Mouse (Mus musculus) hindbrain, postnatal 0 days (tissue): ENCODE data around the gene Pet100. TPM values are rescaled to one million over a fixed set of nuclear protein-coding genes. Genes with fewer than 3 reads are reported as not detected.

Experiments
- ATAC-seq: fragments of 200-750 bp; cut with Nextera tagmentation; 2 replicates; pipeline ENCODE4 v1.8.0; 2017; ENCODE audit warnings: mild to moderate bottlenecking, moderate TSS enrichment, moderate library complexity
- DNase-seq: peaks from one replicate; pipeline ENCODE4 v3.0.0-alpha.2; 2015; ENCODE audit warnings: low spot score
- H3K27ac ChIP-seq: fragments of 300-500 bp; sonication (generic); 2 replicates; pipeline ENCODE4 v1.5.1; 2014; ENCODE audit warnings: mild to moderate bottlenecking
- H3K27me3 ChIP-seq: fragments of 300-500 bp; sonication (generic); 2 replicates; pipeline ENCODE4 v1.6.1; 2014; ENCODE audit warnings: low read length, mixed read lengths; ENCODE audit not compliant: insufficient read depth
- H3K36me3 ChIP-seq: fragments of 300-500 bp; sonication (generic); 2 replicates; pipeline ENCODE4 v1.6.1; 2014; ENCODE audit warnings: low read length, mixed read lengths; ENCODE audit not compliant: insufficient read depth
- H3K4me1 ChIP-seq: fragments of 300-500 bp; sonication (generic); 2 replicates; pipeline ENCODE4 v1.6.1; 2014; ENCODE audit warnings: antibody characterized with exemption, low read length, mixed read lengths; ENCODE audit not compliant: insufficient read depth
- H3K4me2 ChIP-seq: fragments of 300-500 bp; sonication (generic); 2 replicates; pipeline ENCODE4 v1.6.1; 2014; ENCODE audit warnings: low read depth, mild to moderate bottlenecking, low read length, moderate library complexity, mixed read lengths
- H3K4me3 ChIP-seq: fragments of 300-500 bp; sonication (generic); 2 replicates; pipeline ENCODE4 v1.5.1; 2014; ENCODE audit warnings: low read length
- H3K9ac ChIP-seq: fragments of 300-500 bp; sonication (generic); replicated peaks from 2 replicates; pipeline ENCODE4 v1.6.1; 2014; ENCODE audit warnings: mild to moderate bottlenecking, low read length, moderate library complexity, mixed read lengths
- H3K9me3 ChIP-seq: fragments of 300-500 bp; sonication (generic); 2 replicates; pipeline ENCODE4 v1.6.1; 2016; ENCODE audit warnings: low read length, mixed read lengths
- CTCF ChIP-seq: IDR thresholded peaks from 2 replicates; pipeline ENCODE4 v1.5.1; 2016; ENCODE audit warnings: antibody characterized with exemption, control low read depth, low read depth
- WGBS: fragments of 180-500 bp; shearing (Covaris S2); extraction: QIAGEN DNeasy Blood & Tissue Kit; methylation state at CpG from one replicate; pipeline ENCODE4 v1.1.7; 2014; 5-methylcytosine and 5-hydroxymethylcytosine counted together
- polyA plus RNA-seq: library from polyadenylated mRNA; unstranded; fragments of >200 nt; fragmentation: Nextera tagmentation; extraction: Ambion mirVana; gene quantifications from 2 replicates; pipeline ENCODE4 v1.2.1, GENCODE M21; 2015
- total RNA-seq: library from RNA; depleted of rRNA; stranded (reverse); fragments of >200 nt; gene quantifications from 2 replicates; pipeline ENCODE4 v1.2.3, GENCODE M21; 2014

The Pet100 gene
- total and polyA plus RNA-seq, 2 experiments from 2014 or later = 16.5 to 91.3 TPM

DNA sequence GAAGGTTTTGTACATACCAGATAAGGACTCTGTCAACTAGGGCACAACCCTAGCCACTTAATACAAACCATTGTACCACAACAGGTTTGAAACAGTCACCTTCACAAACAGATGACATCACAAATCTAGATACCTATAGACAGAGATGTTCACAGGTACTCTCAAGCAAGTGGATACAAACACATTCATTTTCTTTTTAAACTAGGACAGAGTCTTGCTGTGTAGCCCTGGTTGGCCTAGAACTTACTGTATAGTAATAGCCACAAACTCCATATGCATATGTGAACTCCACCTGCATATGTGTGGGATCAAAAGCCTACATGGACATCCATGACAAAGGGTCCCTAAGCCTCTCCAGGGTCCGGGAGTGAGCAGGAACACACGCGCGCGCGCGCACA, 34.4 kb upstream of the Pet100 start, which contains the start of gene Camsap3:
Gene Camsap3 (plus strand): TSS at position 301 of the 398 bp plus-strand sequence.
- peak within 1 kb of the TSS; percentile 76 for H3K4me3 ChIP-seq
- 6% methylated on average over 7 of the region's 7 CpGs for whole genome bisulfite sequencing
- H3K36me3 ChIP-seq = no peaks in the 10 kb centered on the region
- H3K27me3 ChIP-seq = no peaks in the 10 kb centered on the region
- H3K9ac ChIP-seq = peak within 1 kb of the TSS; percentile 93
- H3K27ac ChIP-seq = peak within 1 kb of the TSS; percentile 87
- ATAC-seq (no peak; the same call in 1 of the 2 replicates), DNase-seq (no peak)
- TF ChIP-seq CTCF = no peak
- H3K9me3 ChIP-seq = no peaks in the 10 kb centered on the region
- no peaks in the 10 kb centered on the region for H3K4me1 ChIP-seq
- H3K4me2 ChIP-seq = peak within 1 kb of the TSS; percentile 73

DNA sequence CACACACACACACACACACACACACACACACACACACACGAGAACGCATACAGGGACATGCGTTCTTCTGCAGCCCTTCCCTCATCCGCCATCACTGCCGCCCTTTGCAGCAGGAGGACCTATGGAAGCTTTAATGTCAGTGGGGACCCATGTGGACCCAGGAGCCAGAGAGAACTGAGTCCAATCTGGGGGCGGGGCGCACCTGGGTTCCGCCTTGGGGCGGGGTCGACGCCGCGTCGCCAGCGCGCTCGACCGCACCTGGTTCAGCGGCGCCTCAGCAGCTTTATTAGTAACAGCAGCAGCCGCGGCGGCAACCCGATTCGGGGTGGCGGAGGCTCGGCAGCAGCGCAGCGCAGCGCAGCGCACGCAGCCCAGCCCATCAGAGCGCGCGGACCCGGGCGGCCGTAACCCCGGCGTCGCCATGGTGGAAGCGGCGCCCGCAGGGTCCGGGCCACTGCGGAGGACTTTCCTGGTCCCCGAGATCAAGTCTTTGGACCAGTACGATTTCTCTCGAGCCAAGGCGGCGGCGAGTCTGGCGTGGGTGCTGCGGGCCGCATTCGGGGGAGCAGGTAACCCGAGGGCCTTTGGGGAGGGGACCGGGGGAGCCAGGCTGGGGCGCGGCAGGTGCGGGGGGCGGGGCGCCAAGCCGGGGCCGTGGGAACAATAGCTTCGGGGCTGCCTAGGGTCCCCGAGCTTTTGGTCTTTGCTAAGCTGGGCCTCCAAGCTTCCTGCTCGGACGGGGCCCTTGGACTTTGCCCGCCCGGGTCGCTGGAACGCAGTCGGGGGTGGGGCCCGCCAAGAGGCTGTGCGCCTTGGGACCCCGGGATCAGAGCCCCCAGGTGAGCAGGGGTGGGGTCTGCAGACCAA, 33.7 kb upstream of the Pet100 start:
- H3K4me1 ChIP-seq = no peaks in the 10 kb centered on the region
- H3K4me3 ChIP-seq = peak overlapping the region; percentile 76
- no peaks in the 10 kb centered on the region for H3K9me3 ChIP-seq
- WGBS = 1% methylated on average over 67 of the region's 77 CpGs
- H3K9ac ChIP-seq = peak overlapping the region; percentile 93
- no peaks in the 10 kb centered on the region for H3K36me3 ChIP-seq
- no peaks in the 10 kb centered on the region for H3K27me3 ChIP-seq
- ATAC-seq (peak; percentile 84), DNase-seq (peak; percentile 89)
- no peak; the same call in 1 of the 2 replicates for TF ChIP-seq CTCF
- peak overlapping the region; percentile 87 for H3K27ac ChIP-seq
- H3K4me2 ChIP-seq = peak overlapping the region; percentile 73

DNA sequence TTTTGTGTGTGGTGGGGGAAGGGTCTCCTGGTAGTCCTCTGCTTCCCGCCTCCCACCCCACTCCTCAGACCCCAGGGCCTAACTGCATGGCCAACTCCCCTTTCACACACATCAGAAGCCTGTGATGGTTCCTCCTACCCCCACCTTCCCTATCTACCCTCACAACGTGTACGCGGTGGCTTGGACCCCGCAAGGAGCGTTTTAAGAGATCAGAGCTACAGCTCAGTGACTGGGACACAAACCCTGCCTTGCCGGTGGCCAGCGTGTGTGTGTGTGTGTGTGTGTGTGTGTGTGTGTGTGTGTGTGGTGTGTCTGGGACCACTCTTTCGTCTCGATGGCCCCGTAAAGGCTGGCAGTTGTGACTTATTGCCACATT, 33.1 kb upstream of the Pet100 start:
- peak; percentile 46 for DNase-seq
- Histone ChIP-seq H3K36me3 (no peaks in the 10 kb centered on the region), H3K27ac (peak overlapping the region; percentile 87), H3K4me3 (peak overlapping the region; percentile 76), H3K4me1 (no peaks in the 10 kb centered on the region), H3K9ac (peak overlapping the region; percentile 93), H3K9me3 (no peaks in the 10 kb centered on the region), H3K4me2 (peak overlapping the region; percentile 73), H3K27me3 (no peaks in the 10 kb centered on the region)
- WGBS = 3% methylated on average over 11 of the region's 11 CpGs
- ATAC-seq = peak; percentile 65
- TF ChIP-seq CTCF = no peak

DNA sequence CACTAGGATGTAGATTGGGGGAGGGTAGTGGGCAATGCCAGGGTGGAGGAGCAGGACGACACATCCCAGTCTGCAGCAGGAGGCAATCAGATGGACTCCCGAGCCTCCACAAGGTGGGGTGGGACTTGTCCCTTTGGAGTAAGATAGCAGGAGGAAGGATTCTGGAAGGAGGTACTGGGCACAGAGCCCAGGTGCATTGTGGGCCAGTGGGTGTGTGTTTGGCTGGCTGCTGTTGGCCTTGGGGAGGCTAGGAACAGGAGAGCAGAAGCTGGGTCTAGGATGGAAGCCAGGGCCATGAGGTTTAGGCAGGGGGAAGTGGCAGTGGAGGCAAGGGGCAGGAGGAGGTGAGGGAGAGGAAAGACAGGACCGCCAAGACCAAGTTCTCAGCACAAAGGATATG, 27.9 kb upstream of the Pet100 start:
- DNase-seq = no peak
- H3K4me2 ChIP-seq = no peak overlapping the region
- no peaks in the 10 kb centered on the region for H3K9me3 ChIP-seq
- H3K27ac ChIP-seq = no peak overlapping the region
- no peak overlapping the region for H3K4me3 ChIP-seq
- H3K9ac ChIP-seq = no peak overlapping the region
- 48% methylated on average over 3 of the region's 3 CpGs for WGBS
- no peaks in the 10 kb centered on the region for H3K27me3 ChIP-seq
- no peaks in the 10 kb centered on the region for H3K4me1 ChIP-seq
- ATAC-seq = no peak
- peaks cover 4% of the 10 kb centered on the region; the same call in 1 of the 2 replicates for H3K36me3 ChIP-seq
- TF ChIP-seq CTCF = no peak

DNA sequence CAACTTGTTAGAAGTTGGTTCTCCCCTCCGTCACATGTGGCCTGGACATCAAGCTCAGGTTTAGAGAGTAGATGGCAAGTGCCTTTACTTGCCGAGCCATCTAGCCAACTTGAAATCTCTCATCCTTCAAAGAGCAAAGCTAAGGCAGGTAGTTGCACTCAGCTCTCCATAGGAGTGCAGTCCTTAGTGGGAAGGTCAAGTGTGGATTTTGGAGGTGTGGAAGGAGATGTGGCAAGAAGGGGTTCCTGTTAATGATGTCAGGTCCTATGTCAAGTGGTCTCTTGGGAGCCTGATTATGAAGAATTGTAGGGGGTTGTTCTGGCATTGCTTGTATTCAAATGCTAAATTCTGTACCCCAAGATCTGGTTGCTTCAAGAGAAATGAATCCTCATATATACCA, 26.9 kb upstream of the Pet100 start:
- Histone ChIP-seq H3K27me3 (no peaks in the 10 kb centered on the region), H3K36me3 (peaks cover 13% of the 10 kb centered on the region; the same call in 1 of the 2 replicates), H3K9ac (no peak overlapping the region), H3K4me3 (no peak overlapping the region), H3K4me1 (no peaks in the 10 kb centered on the region), H3K27ac (no peak overlapping the region), H3K9me3 (no peaks in the 10 kb centered on the region), H3K4me2 (no peak overlapping the region)
- TF ChIP-seq CTCF = no peak
- no peak for DNase-seq
- no peak for ATAC-seq
- 91% methylated on average over 2 of the region's 2 CpGs for WGBS

DNA sequence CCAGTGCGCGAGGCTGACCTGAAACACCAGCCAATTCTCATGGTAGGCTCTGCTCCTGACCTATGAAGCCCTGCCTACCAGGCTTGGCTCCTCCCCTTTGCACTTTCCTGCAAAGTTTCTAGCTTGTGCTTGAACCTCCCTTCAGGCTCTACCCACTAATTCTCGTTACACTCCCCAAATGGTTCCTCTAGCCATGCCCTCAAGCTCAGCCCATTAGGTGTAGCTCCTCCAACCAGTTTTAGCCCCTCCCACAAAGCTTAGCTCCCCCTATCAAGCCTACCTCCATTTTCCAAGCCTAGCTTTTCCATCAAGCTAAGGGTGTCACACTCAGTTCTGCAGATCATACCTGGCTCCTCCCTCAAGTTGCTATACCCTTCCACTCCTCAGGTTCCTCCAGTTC, 23.3 kb upstream of the Pet100 start:
- TF ChIP-seq CTCF = no peak
- H3K27ac ChIP-seq = no peak overlapping the region
- no peak for DNase-seq
- H3K36me3 ChIP-seq = peaks cover 33% of the 10 kb centered on the region
- ATAC-seq = no peak
- no peak overlapping the region for H3K9ac ChIP-seq
- H3K4me1 ChIP-seq = no peaks in the 10 kb centered on the region
- H3K9me3 ChIP-seq = no peaks in the 10 kb centered on the region
- no peak overlapping the region for H3K4me3 ChIP-seq
- WGBS = 65% methylated on average over 3 of the region's 3 CpGs
- no peak overlapping the region for H3K4me2 ChIP-seq
- no peaks in the 10 kb centered on the region for H3K27me3 ChIP-seq

DNA sequence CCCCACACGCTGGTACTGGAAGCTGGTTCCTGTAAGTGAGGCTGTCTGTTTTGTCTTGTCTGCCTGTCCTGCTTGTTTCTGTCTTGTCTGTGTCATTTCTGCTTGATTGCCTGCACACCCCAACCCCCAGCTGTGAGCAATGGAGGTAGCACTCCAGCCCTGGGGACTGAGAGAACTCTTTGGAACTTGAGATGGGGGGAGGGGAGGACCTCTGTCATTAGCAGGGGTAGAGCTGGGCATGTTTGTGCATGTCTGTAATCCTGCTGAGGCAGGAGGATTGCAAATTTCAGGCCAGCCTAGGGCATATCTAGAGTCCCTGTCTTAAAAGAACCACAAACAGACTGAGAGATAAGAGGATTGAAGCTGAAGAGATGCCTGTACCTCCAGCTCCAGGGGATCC, 22.1 kb upstream of the Pet100 start:
- WGBS = 50% methylated on average over 1 of the region's 1 CpGs
- H3K9me3 ChIP-seq = no peaks in the 10 kb centered on the region
- TF ChIP-seq CTCF = no peak

More for the DNA sequence above, 22.1 kb upstream of the Pet100 start:
- Histone ChIP-seq H3K27me3 (no peaks in the 10 kb centered on the region), H3K9ac (no peak overlapping the region), H3K4me1 (no peaks in the 10 kb centered on the region), H3K4me3 (no peak overlapping the region), H3K4me2 (no peak overlapping the region), H3K36me3 (peaks cover 44% of the 10 kb centered on the region), H3K27ac (no peak overlapping the region)
- no peak for DNase-seq
- no peak for ATAC-seq
